Mouse (Mus musculus) heart, embryonic 10.5 days (tissue): Measurements from ENCODE around the gene Tex9. TPM values are rescaled to one million over a fixed set of nuclear protein-coding genes. Genes with fewer than 3 reads are reported as not detected.

Experiments used
- DNase-seq: peaks from one replicate; pipeline ENCODE4 v3.0.0-alpha.2; 2017; ENCODE audit warnings: low spot score
- H3K27ac ChIP-seq: fragments of 300-500 bp; sonication (generic); 2 replicates; pipeline ENCODE4 v1.5.1; 2016; ENCODE audit warnings: mild to moderate bottlenecking
- H3K27me3 ChIP-seq: fragments of 300-500 bp; sonication (generic); 2 replicates; pipeline ENCODE4 v1.6.1; 2016; ENCODE audit warnings: mild to moderate bottlenecking; ENCODE audit not compliant: poor library complexity, insufficient read depth, severe bottlenecking
- H3K36me3 ChIP-seq: fragments of 300-500 bp; sonication (generic); 2 replicates; pipeline ENCODE4 v1.6.1; 2016; ENCODE audit warnings: mild to moderate bottlenecking, moderate library complexity
- H3K4me1 ChIP-seq: fragments of 300-500 bp; sonication (generic); 2 replicates; pipeline ENCODE4 v1.6.1; 2016; ENCODE audit warnings: mild to moderate bottlenecking
- H3K4me3 ChIP-seq: fragments of 300-500 bp; sonication (generic); 2 replicates; pipeline ENCODE4 v1.5.1; 2016; ENCODE audit warnings: mild to moderate bottlenecking, moderate library complexity
- H3K9me3 ChIP-seq: fragments of 300-500 bp; sonication (generic); 2 replicates; pipeline ENCODE4 v1.6.1; 2016; ENCODE audit warnings: mild to moderate bottlenecking, moderate library complexity
- WGBS: fragments of 180-500 bp; shearing (Covaris S2); methylation state at CpG from one replicate; pipeline ENCODE4 v1.1.7; 2016; 5-methylcytosine and 5-hydroxymethylcytosine counted together
- polyA plus RNA-seq: library from polyadenylated mRNA; unstranded; fragments of >200 nt; fragmentation: Nextera tagmentation; extraction: Ambion mirVana; gene quantifications from 2 replicates; pipeline ENCODE4 v1.2.1, GENCODE M21; 2016

The Tex9 gene
- polyA plus RNA-seq, 1 experiment from 2014 or later: 27.0 TPM

DNA sequence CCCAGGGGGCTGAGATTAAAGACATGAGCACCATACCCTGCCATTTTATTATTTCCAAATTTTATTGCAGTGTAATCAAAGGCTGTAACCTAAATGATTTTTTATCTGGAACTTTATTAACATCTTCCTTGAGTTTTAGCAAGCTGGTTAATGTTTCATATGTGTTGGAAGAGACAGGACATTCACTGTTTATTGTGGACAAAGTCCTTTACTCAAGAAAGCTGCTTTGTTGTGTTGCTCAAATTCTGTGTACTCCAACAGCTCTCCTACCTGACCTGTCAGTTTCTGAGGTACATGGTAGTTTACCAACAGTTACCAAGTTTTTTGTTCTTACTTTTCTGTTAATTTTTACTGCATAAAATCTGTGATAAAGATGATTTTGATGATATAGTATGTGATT, 23.4 kb upstream of the Tex9 start:
- DNase-seq: no peak
- Histone ChIP-seq H3K27ac (no peak overlapping the region), H3K9me3 (no peaks in the 10 kb centered on the region), H3K36me3 (no peaks in the 10 kb centered on the region), H3K27me3 (no peaks in the 10 kb centered on the region), H3K4me3 (no peak overlapping the region), H3K4me1 (no peaks in the 10 kb centered on the region)

DNA sequence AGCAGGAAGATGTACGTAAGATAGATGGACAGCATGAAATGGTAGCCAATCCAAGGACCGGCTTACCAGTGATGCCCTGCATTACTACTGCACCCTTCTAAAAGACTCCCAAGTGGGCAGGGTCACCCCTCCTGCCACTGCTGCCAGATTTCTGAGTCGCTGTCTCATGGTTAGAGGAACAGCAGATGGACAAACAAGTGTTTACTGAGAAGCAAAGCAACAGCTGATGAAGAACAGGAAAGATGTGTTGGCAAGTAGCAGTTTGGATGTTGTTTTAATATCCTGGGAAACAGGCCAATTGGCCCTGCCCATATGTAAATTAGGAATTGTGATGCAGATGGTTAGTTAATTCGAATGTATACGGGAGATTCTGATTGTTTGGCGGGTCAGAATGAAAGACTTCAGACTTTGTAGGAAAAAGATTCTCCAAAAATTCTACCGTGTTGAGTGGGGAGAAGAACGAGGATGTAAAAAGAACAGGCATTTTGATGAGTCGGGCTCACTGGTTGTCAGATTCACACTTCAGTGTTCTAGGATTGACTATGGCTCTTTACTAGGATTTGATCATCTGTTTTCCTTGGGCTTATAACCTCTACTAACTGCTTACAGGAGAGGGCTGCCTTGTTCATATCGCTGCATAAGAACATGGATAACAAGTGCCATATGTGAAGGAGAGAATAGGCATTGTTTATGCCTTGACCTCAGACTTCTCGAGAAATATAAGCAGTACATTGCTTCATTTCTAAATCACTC, 20.4 kb upstream of the Tex9 start:
- DNase-seq: no peak
- 62% methylated on average over 11 of the region's 11 CpGs for WGBS

DNA sequence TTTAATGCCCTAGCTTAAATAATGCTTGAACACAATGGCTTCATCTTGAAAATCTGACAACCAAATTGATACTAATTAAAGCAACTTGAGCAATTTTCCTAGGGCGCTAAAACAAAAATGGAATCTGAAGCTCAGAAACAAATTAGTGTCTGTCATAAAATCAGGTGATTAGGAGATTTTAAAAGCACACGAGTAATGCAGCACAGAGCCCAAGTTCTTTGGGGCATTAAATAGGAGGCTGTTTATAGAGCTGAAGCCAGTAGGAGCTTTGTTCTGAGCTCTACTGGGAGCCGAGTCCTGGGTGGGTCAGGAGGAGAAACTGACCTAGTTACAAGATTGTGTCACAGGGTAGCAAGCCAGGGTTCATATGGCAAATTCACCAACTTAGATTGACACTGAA, 5.2 kb upstream of the Tex9 start:
- DNase-seq: no peak

More for the DNA sequence above, 20.4 kb upstream of the Tex9 start:
- no peaks in the 10 kb centered on the region for H3K9me3 ChIP-seq
- no peaks in the 10 kb centered on the region for H3K36me3 ChIP-seq
- H3K27me3 ChIP-seq: no peaks in the 10 kb centered on the region
- no peak overlapping the region for H3K4me3 ChIP-seq
- no peak overlapping the region for H3K27ac ChIP-seq
- no peaks in the 10 kb centered on the region for H3K4me1 ChIP-seq

DNA sequence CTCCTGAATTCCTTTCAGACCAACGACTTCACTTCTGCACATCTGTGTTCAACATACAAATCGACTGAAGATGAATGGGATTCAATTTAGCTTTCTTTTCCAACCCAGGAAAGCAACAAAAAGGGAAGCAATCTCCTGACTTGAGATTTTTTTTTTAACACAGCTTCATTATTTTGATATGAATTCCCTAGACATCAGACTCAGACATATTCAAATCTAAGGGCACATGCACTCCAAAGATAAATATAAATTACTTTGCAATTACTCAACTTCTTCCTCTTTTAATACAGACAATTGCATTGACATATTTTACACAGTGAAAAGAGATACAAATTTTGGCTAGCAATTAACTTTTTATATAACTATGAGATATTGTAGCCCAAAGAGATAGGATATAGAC, 4.7 kb upstream of the Tex9 start:
- Histone ChIP-seq H3K27me3 (no peaks in the 10 kb centered on the region), H3K4me1 (peaks cover 6% of the 10 kb centered on the region; the same call in 1 of the 2 replicates), H3K36me3 (no peaks in the 10 kb centered on the region), H3K4me3 (no peak overlapping the region), H3K9me3 (no peaks in the 10 kb centered on the region), H3K27ac (no peak overlapping the region)
- DNase-seq: no peak
- 70% methylated on average over 2 of the region's 2 CpGs for WGBS

More for the DNA sequence above, 5.2 kb upstream of the Tex9 start:
- H3K4me1 ChIP-seq: peaks cover 3% of the 10 kb centered on the region; the same call in 1 of the 2 replicates
- H3K27ac ChIP-seq: no peak overlapping the region
- 74% methylated on average over 3 of the region's 3 CpGs for WGBS
- H3K27me3 ChIP-seq: no peaks in the 10 kb centered on the region
- H3K9me3 ChIP-seq: no peaks in the 10 kb centered on the region
- H3K36me3 ChIP-seq: no peaks in the 10 kb centered on the region
- H3K4me3 ChIP-seq: no peak overlapping the region

DNA sequence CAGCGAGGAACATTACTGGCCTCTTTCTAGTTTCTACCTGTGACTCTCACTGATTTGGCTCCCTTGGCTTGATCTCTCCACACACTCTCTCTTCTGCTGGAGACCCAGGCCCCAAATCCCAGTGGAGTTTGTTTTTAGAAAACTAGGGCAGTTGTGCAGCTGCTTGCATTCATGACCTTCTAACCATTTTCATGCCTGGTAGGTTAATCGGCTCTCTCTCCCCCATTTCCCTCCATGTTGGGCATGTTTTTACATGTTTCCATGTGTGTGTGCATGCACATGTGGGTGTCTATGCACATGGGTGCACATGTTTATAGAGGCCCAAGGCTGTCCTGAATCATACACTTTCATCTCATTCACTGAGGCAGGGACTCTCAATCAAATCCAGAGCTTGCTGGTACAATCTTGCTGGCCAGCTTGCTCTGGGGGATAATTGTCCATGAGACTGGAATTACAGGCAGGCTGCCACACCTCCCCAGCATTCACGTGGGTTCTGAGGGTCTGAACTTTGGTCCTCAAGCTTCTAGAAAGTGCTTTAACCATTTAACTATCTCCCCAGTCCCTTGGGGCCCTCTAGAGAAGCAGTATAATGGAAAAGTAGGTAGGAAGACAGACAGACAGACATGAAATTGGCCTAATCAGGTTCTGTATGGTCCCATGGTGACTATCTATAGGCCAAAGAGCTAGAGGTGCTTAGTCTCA, 2.1 kb upstream of the Tex9 start:
- Histone ChIP-seq H3K36me3 (no peaks in the 10 kb centered on the region), H3K27me3 (no peaks in the 10 kb centered on the region), H3K9me3 (no peaks in the 10 kb centered on the region), H3K27ac (no peak overlapping the region), H3K4me3 (no peak overlapping the region), H3K4me1 (peaks cover 15% of the 10 kb centered on the region)
- no peak for DNase-seq
- WGBS: 77% methylated on average over 3 of the region's 3 CpGs

DNA sequence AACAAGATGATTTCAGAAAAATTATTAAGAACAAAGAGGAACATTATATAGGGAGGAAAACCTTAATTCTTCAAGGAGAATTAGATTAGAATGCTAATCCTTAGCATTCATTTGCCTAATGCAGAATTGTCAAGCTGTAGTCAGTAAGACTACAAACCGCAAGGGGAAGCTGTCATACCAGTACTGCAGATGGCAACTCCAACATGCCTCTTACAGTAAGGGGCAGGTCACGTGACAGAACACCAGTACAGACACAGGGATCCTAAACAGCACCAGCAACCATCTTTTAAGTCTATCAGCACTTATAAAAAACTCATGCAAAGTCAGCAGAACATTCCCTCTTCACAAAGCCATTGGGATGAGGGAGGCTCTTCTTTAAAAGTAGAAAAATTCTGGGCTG, 1.5 kb upstream of the Tex9 start:
- H3K4me3 ChIP-seq: no peak overlapping the region
- WGBS: 79% methylated on average over 2 of the region's 2 CpGs
- H3K27ac ChIP-seq: no peak overlapping the region
- DNase-seq: no peak
- H3K9me3 ChIP-seq: no peaks in the 10 kb centered on the region
- no peaks in the 10 kb centered on the region for H3K36me3 ChIP-seq
- peaks cover 15% of the 10 kb centered on the region for H3K4me1 ChIP-seq
- H3K27me3 ChIP-seq: no peaks in the 10 kb centered on the region

DNA sequence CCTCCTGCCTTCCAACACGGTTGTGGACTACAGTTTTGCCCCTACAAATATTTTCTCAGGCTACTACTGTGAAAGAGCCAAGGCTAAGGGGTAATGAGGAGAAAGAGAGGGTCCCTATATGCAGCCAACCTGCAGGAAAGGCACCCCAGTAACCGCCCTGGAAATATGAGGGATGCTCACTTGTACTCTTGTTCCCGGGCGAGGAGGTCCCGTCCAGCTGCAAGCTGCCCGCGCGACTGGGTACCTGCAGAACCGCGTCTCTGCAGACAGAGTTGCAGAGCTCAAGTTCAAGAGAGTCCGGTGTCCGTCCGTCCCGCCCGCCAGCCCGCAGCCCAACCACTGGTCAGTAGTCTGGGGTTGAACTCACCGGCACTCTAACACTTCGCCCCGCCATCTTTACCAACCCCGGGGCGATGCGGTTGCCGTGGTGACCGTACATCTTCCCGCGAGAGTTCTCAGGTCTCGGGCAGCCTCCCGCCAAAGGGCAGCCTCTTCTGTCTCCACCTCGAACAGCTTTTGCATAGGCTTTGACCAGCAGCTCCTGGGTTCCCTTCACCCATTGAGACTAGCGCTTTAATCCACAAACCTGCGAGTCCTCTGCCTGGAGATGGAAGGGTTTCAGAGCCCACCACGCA, 336 bp downstream of the Tex9 start:
- Histone ChIP-seq H3K36me3 (peaks cover 5% of the 10 kb centered on the region; the same call in 1 of the 2 replicates), H3K9me3 (no peaks in the 10 kb centered on the region), H3K4me3 (peak overlapping the region; percentile 82), H3K27ac (peak overlapping the region; percentile 93), H3K4me1 (peaks cover 15% of the 10 kb centered on the region), H3K27me3 (no peaks in the 10 kb centered on the region)
- peak; percentile 95 for DNase-seq
- under 1% methylated on average over 32 of the region's 32 CpGs for WGBS

DNA sequence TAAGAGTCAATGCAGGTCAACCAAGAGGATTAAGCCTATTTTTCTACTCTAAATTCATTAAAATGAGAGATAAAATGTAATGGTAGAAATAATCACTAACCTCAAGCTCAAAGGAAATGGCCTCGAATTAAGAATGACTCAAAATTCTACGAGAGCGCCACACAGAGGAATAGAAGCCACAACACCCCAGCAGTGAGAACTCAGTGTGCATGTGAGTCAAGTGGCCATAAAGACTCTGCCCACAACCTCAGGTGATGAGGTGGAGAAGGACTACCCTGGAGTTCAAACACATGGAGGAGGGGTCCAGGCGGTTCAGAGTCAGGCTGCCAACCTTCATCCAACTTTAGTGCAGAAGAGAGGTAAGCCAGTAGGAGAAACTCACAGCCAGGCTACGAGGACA, 2.9 kb downstream of the Tex9 start:
- 90% methylated on average over 5 of the region's 5 CpGs for WGBS
- Histone ChIP-seq H3K27me3 (no peaks in the 10 kb centered on the region), H3K36me3 (peaks cover 10% of the 10 kb centered on the region), H3K27ac (no peak overlapping the region), H3K4me3 (no peak overlapping the region), H3K4me1 (peaks cover 15% of the 10 kb centered on the region), H3K9me3 (no peaks in the 10 kb centered on the region)
- no peak for DNase-seq

DNA sequence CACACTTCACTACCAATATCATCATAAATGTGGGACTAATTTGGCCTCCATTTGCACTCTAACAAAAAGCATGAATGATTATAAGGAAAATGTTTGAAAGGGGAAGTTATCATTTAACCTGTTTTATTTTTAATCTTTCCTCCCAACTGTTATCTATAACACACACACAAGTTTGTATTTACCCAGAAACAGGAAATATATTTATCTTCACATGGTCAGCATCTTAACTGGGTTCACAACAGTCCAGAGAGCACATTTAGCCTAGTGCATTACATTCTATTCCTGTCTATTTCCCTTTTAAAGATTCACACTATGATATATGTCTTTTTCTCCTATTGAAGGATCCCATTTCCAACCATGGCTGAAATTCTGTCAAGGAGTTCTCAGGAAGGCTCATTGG, 3.5 kb downstream of the Tex9 start:
- Histone ChIP-seq H3K9me3 (no peaks in the 10 kb centered on the region), H3K27ac (no peak overlapping the region), H3K4me1 (peaks cover 15% of the 10 kb centered on the region), H3K27me3 (no peaks in the 10 kb centered on the region), H3K4me3 (no peak overlapping the region), H3K36me3 (peaks cover 10% of the 10 kb centered on the region)
- DNase-seq: no peak

DNA sequence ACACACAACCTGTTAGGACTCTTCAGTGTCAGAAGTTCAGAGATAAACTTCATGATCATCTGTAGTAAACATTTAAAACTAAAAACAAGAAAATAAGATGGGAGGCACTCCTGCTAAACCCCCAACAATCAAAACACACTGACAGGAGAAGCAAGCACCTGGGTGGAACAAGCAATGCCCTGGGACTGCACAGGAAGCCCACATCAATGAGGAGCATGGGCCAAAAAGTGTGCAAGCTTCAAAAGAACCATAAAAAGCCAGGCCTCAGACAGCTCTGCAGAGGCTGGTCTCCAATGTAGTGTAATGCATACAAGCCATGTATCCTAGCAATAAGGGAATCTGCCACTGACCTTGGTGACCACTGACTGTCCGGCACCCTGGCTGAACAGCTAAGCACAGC, 12.7 kb downstream of the Tex9 start:
- 70% methylated on average over 1 of the region's 1 CpGs for WGBS
- Histone ChIP-seq H3K9me3 (no peaks in the 10 kb centered on the region), H3K27me3 (no peaks in the 10 kb centered on the region), H3K4me1 (no peaks in the 10 kb centered on the region), H3K36me3 (peaks cover 27% of the 10 kb centered on the region), H3K4me3 (no peak overlapping the region), H3K27ac (no peak overlapping the region)
- DNase-seq: no peak

DNA sequence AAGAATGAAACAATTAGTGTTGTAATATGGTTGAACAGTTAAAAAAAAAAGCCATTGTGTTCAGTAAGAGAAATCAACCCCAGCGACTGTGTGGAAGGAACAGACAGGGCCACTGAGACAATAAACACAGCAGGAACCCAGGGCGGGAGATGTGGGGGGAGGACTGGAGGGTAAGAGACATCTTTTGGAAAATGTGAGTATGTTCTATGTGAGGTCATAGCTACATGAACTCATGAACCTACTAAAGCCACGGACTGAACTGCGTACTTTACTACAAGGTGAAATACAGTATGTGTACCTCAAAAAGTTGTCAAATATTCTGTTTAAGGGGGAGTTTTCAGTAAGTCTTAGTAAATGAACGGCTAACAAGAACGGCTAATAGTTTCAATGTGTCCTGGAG, 14.7 kb downstream of the Tex9 start:
- no peaks in the 10 kb centered on the region for H3K4me1 ChIP-seq
- H3K27me3 ChIP-seq: no peaks in the 10 kb centered on the region
- no peaks in the 10 kb centered on the region for H3K9me3 ChIP-seq
- 80% methylated on average over 6 of the region's 6 CpGs for WGBS
- no peak overlapping the region for H3K27ac ChIP-seq
- peaks cover 41% of the 10 kb centered on the region for H3K36me3 ChIP-seq
- no peak for DNase-seq
- no peak overlapping the region for H3K4me3 ChIP-seq

DNA sequence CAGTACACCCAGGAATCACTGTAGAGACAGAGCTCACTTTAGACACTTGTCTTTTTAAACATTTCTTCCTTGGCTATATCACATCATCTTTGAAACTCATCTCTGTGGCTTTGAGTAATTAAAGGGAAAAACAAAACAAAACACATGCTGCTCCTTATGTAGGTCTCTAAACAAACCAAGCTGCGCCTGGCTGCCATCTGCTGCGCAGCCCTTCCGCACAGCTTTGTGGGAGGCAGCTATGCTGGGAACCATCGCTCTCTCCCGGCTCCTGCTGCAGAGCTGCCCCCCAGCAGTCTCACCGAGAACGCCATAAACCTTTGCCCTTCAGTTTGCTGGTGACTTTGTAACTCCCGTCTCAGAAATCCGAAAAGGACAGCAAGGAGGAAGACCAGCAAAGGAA, 16.5 kb downstream of the Tex9 start:
- Histone ChIP-seq H3K4me1 (no peaks in the 10 kb centered on the region), H3K9me3 (no peaks in the 10 kb centered on the region), H3K27me3 (no peaks in the 10 kb centered on the region), H3K36me3 (peaks cover 44% of the 10 kb centered on the region), H3K27ac (no peak overlapping the region), H3K4me3 (no peak overlapping the region)
- 85% methylated on average over 9 of the region's 9 CpGs for WGBS
- DNase-seq: no peak

DNA sequence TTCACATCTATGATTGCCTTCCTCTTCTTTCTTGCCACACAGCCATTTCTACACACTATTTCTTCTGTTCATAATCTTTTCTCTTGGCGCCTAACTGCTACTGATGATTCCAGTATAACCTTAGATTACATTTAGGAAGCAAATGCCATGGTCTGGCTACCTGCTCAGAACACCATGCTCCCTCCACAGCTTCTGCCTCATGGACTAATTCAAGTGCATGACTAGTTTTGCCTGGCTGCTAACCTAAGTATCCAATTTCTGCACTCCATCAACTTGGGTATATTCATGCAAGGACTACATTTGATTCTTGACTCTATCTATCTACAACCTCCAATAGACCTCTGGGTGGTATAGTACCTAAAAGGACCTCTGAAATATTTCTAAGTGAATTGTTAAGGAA, 22.2 kb downstream of the Tex9 start:
- peaks cover 25% of the 10 kb centered on the region for H3K36me3 ChIP-seq

More for the DNA sequence above, 22.2 kb downstream of the Tex9 start:
- Histone ChIP-seq H3K4me1 (no peaks in the 10 kb centered on the region), H3K9me3 (no peaks in the 10 kb centered on the region), H3K27me3 (no peaks in the 10 kb centered on the region), H3K27ac (no peak overlapping the region), H3K4me3 (no peak overlapping the region)
- 90% methylated on average over 1 of the region's 1 CpGs for WGBS
- no peak for DNase-seq
